Mouse (Mus musculus): ENCODE results near the gene Ndufs1.
"Not testable (repeated sequence)": the region's sequence is repeated elsewhere in the genome, so short reads cannot be mapped to it uniquely, and the experiment has no call there.

Ndufs1 gene

DNA sequence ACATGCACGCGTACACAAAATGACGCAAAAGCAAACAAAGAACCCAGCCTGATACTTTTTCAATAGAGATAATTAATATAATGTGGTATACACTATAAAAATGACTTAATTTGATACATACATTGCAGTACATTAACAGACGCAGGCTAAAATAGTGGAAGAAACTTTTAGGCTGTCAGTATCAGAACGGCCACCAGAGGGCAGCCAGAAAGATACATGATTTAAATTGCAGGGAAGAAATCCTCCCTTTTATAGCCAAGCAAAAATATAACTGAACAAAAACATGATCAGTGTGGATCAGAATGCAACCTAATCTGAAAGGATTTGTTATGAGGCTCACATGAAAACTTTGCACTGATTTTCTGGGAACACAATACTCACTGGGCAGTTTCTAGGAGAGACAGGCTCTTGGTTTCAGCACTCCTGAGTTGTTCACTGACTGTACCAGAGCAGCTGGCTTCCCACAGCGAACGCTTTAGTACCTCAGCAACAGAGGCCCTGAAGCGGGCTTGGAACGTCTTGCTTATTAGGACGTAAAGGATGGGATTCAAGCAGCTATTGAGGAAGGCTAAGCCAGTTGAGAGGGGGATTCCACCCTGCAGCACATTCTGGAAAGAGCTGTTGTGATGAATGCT lies 6.1 kb upstream of the Ndufs1 start:
- DNase-seq (ENCODE audit: low read depth, low spot score): peak; percentile 73

DNA sequence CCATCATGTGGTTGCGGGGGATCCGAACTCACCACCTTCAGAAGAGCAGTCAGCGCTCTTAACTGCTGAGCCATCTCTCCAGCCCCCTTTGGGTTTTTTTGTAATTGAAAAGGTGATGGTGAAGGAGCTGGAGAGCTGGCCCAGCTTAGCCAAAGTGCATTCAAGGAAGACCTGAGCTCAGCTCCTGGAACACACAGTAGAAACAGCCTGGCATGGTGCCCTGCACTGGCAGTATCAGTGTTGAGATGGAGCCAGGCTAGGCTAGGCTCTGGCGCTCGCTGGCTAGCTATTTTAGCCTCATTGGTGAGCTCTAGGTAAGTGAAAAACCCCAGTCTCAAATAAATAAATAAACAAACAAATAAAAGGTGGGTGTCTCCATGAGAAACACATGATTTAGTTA lies 5.6 kb upstream of the Ndufs1 start:
- no peak for DNase-seq (ENCODE audit: low read depth, low spot score)

DNA sequence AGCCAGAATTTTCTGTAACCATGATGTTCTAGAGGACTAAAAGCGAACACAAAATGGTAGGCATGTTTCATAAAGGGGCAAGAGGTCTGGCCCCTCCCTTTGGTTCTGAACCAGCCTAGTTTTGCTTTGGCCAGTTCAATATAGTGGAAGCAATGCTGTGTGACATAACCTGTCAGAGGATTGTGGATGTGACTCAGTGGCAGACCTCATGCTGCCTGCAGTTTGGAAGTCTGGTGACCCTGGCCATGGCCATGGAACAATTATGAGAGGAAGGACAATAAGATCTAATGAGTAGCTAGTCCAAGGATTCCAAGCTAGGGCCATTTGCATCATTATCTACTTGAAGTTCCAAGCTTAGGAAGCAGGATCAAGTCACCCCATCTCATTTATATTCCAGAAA lies 4.8 kb upstream of the Ndufs1 start:
- no peak for DNase-seq (ENCODE audit: low read depth, low spot score)

DNA sequence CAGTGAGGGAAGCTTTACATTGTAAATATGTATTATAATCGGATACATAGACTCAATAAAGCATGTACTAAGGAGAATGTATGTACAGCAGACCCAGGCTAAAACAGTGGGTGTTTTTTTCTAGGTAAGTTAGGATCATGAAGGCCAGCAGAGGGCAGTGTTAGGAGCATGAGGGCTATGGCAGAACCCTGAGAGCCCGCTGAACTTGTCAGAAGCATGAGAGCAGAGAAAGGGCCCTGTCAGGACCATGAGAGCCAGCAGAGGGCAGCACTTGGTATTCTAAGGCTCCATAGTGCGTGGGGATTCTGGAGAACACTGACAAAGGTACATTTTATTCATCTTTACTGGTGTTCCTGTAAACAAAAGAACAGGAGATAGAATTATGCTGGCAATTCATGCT lies 4.4 kb upstream of the Ndufs1 start:
- DNase-seq (ENCODE audit: low read depth, low spot score): peak; percentile 98

DNA sequence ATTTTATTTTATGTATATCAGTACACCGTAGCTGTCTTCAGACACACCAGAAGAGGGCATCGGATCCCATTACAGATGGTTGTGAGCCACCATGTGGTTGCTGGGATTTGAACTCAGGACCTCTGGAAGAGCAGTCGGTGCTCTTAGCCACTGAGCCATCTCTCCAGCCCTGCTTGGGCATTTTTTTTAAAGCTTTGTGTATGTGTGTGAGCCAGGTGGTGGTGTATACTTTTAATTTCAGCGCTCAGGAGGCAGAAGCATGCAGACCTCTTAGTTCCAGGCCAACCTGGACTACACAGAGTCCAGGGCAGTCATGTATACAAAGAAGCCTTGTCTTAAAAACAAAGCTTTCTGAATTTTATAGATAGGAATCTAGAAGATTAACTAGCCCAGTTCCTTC lies 3.9 kb upstream of the Ndufs1 start:
- not testable (repeated sequence) for DNase-seq (ENCODE audit: low read depth, low spot score)

DNA sequence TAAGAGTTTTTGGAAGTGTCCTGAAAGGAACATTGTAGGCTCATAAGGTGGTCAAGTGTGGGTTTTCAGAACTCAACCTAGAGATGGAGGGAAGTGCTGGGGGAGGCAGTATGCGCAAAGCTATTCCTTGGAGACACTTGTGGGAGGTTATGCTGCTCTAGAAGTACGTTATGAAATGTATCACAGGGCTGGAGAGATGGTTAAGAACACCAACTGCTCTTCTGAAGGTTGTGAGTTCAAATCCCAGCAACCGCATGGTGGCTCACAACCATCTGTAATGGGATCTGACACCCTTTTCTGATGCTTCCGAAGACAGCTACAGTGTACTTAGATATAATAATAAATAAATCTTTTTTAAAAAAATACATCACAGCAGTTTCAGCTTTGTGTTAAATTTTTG lies 3.5 kb upstream of the Ndufs1 start:
- DNase-seq (ENCODE audit: low read depth, low spot score): no peak

DNA sequence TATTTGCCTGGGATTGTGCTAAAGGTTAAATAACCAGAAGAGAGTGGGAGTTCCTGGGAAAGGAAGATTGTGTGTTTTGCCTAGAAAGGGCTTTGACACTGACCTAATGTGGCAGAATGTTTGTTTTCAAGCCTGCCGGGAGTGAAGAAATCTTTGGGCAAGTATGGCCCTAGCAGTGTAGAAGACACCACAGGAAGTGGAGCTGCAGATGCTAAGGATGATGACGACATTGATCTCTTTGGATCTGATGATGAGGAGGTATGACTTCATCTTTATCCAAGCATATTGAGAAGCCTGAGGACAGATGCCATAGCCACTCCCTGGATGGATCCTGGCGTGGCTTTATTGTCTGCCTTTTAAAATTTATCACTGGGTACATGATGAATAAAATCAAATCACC lies 1.7 kb upstream of the Ndufs1 start:
- no peak for DNase-seq (ENCODE audit: low read depth, low spot score)

DNA sequence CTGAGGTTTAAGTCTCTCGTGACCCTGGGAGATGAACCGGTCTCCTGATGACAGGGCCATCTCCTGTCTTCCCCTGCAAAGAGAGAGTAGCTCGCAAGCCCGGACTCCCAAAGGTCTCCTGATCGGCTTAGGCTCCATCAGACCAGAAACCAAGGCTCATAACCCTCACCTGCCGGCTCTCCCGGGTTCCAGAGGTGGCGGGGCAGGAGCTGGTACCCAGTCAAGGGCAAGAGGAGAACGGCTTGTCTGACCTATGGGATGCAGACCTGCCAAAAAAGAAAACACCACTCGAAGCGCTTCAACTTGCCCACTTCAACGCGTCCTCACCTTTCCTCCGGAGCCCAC lies 402 bp downstream of the Ndufs1 start:
- no peak for DNase-seq (ENCODE audit: low read depth, low spot score)

DNA sequence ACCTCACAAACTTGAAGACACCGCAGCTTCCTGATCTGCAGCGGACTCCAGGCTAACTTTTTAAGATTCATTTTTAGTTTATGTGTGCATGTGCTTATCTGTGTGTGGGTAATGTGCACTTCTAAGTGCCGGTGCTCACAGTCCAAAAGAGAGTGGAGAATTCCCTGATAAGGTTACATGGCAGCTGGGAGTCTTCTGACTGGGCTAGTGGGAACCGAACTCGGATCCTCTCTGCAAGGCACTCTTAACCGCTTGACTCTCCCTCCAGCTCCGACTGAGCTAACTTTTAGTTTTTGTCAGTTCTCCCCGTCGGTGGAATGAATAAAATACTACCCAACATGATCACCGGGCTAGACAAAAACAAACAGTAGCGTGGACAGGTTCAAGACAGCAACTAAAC lies 780 bp downstream of the Ndufs1 start:
- no peak for DNase-seq (ENCODE audit: low read depth, low spot score)

DNA sequence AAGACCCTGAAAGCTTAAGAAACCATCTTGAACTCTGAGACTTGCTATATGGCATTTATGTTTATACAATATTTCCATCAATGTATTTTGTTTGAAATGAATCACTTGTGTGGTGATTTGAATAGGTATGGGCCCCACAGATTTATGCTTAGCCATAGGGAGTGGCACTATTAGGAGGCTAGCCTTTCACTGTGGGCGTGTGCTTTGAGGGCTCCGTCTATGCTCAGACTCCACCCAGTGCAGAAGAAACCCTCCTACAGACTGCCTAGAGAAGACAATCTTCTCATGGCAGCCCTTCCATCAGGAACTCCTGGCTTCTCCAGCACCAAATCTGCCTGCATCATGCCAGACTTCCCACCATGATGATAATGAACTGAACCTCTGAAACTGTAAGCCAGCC lies 8.0 kb downstream of the Ndufs1 start:
- DNase-seq (ENCODE audit: low read depth, low spot score): no peak

DNA sequence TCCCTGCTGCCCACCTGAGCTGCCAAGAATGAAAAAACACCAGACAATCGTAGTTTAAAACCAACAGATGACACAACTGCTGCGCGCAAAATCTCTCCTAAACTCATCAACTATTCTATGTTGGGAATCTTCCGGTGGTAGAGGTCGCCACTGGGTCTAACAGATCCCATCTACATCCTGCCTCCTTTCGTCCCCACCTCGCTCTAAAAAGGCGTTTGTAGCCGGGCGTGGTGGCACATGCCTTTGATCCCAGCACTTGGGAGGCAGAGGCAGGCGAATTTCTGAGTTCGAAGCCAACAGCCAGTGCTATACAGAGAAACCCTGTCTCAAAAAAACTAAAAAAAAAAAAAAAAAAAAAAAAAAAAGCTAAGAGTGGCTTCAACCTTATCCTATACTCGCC lies 36.4 kb downstream of the Ndufs1 start:
- DNase-seq (ENCODE audit: low read depth, low spot score): peak; percentile 79

DNA sequence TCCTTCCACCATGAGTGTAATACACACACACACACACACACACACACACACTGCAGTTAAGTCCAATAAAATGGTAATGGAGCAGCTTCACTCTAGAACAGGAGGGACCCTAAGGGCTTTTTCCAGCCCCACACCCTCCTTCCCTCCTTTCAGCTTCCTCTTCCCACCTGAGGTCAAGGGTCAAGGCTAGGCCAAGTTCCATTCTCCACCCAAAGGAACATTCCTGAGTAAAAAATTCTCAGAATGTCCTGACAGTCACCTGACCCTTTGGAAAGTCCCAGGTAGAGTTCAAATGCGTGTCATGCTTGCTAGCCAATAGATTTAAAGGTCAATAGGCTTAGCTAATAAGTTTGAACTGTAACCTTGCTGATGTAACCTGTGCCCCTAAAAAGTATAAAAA lies 38.0 kb downstream of the Ndufs1 start:
- peak; percentile 98 for DNase-seq (ENCODE audit: low read depth, low spot score)

DNA sequence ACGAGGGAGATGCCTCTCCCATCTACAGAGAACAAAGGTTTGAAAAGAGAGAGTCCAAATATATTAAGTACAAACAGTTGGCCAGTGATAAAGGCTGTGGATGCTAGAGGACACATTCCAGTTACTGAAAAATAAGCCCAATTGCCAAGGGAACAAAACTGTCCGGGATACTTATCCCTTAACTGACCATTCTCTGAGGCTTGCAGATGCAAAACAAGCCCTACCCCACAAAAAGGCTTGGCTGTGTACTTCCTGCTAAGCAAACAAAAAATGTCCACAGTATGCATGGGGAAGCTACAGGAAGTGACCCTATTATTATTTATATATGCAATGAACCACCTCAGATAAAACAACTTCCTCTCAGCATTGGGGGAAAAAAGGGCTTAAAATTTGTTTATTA lies 38.7 kb downstream of the Ndufs1 start:
- DNase-seq (ENCODE audit: low read depth, low spot score): peak; percentile 71

DNA sequence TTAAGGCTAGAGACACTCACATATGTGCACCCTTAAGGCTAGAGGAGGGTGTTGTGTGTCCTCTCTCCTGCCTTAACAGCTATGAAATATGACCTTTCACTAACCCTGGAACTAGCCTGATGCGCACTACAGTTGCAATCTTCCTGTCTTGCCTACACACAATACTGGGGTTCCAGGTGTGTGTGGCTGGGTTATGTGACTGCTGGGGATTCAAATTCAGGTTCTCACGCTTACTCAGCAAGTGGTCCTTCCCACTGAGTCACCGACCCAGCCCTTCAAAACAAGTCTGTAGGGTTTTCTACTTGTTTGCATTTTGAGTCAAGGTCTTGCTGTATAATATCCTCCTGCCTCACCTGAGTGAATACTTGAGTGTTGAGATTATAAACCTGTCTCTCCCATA lies 42.1 kb downstream of the Ndufs1 start:
- no peak for DNase-seq (ENCODE audit: low read depth, low spot score)

DNA sequence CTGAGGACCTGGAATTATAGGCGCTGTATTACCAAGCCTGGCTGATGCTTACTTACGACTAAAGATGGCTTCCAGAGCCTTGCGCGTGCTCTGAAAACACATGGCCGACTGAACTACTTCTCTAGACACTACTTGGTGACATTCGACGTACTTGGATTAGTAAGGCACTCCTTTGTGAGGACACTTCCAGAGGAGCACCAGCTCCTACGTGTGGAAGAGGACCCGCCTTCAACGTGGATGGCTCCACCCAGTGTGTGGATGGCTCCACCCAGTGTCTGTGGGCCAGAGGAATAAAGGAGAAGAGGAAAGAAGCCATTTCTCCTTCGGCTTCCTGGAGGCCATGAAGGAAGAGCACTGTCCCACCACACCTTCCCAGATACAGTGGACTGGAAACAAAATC lies 44.9 kb downstream of the Ndufs1 start:
- DNase-seq (ENCODE audit: low read depth, low spot score): peak; percentile 70

DNA sequence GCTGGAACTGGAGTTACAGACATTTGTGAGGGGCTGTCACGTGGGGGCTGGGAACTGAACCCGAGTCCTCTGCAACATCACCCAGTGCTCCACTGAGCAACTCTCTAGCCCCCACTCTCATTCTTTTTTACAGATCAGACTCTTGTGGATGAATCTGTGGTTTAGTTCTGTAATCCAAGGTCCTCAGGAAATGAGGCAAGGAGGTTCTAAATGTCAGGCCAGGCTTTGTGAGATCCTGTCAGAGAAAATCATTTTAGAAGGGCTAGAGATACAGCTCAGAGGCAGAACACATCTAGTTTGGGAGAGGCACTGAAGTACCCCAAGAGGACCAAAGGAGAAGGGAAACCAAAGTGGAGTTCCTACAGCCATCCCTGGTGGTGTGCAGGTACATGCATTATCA lies 45.8 kb downstream of the Ndufs1 start:
- DNase-seq (ENCODE audit: low read depth, low spot score): no peak

DNA sequence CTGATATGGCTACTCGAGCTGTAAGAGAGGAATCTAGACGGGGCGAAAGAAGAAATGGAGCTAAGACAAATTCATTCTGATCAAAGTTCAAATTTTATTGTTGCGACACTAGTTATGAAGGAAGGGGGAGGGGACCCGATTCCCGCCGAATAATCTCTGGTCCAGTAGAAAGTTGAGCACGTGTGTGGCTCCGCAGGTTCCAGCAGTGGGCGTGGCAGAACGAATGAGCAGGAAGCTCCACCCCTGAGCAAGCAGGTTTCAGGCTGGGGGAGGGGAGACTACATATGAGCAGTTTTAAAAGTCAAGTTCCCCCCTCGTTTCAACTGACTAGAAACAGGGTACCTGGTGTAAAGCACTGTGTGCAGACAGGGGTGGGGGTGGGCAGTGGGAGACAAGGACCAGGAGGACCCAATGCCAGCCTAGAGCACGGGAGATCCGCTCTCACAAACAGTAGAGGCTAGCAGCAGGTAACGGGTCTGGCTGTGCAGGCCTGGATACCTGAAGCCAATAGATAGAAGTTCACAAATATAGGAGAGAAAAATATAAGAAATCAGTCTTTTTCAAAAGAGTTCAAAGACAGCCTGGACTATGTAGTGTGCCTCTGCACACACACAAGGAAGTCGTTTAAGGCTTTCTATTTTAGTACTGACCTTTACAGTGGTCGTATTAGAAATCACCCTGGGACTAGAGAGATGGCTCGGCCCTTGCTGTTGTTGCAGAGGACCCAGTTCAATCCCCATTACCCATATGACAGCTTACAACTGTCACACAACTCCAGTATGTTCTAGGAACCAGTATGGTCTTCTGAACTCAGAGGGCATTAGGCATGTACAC lies 46.6 kb downstream of the Ndufs1 start:
- no peak for DNase-seq (ENCODE audit: low read depth, low spot score)

DNA sequence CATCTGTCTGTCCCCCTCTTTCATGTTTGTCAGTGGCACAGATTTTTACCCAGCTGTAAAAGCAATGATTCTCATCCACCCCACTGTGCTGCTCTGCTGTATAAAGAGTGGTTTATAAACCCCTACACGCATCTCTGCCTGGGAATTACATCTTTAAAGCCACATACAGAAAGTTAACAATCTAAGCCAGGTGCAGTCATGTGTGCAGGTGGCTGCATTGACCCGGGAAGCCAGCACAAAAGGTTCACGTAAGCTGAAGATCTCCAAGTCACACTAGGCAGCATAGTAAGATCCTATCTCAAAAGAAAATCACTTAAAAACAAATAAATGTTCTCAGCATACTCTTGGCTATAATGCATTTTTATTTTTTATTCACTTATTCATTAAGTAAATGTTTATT lies 47.4 kb downstream of the Ndufs1 start:
- no peak for DNase-seq (ENCODE audit: low read depth, low spot score)

DNA sequence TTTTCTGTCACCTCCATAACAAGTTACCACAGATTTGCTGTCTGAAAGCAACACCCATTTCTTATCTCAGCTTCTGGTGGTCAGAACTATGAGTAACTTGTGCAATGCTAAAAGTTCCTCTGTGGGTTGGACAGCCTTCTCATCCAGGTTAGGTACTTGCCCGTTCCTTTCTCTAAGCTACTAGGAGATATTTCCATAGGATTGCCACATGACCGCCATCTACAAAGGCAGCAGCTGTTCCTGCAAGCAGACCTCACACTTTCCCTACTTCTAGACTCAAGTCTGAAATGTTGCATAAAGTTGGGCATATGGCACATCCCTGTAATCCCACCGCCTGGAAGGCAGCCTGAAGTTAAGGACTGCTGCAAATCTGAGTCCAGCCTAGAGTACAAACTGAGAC lies 50.4 kb downstream of the Ndufs1 start:
- no peak for DNase-seq (ENCODE audit: low read depth, low spot score)

DNA sequence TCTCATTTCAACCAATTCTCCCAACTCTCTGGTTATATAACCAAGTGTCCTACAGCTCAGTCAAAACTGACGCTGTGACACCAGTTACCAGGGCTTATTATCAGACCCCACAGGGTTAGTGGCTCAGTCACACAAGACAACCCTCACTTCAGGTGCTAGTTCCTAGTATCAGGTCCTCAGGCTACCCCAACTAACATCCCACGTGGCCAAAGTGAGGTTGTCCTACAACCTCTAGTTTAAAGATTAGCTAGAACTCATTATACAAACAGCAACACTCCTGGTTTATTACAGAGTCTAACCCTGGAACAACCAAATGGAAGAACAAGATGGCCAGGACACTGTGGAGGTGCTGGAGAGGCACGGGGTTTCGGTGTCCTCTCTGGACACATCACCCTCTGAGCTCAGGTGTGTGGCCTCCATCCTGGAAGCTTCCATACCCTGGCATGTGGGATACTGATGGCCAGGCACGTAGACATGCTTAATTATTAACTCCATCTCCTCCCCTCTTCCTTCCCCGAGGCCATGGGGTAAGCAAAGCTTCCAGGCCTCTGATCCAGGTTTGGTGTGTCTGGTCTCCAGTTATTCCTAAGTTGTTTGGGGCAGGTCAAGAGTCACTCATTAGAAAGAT lies 52.7 kb downstream of the Ndufs1 start:
- DNase-seq (ENCODE audit: low read depth, low spot score): no peak

DNA sequence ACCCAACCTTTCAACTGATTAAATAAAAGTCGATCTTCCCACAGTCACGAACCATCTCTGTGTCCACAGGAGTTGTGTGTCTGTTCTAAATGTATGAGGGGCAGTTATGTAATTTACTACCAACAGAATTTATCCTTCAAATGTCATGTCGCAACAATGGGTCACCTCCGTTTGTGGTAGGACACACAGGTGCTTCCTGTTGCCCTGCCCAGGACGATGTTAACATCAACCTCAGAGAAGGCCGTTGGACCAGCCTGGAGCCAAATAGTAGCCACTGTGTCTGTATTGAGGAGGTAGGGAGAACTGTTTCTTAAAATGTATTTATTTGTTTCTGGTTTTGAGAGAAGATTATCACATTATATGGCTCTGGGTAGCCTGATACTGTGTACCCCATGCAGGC lies 54.6 kb downstream of the Ndufs1 start:
- DNase-seq (ENCODE audit: low read depth, low spot score): no peak

DNA sequence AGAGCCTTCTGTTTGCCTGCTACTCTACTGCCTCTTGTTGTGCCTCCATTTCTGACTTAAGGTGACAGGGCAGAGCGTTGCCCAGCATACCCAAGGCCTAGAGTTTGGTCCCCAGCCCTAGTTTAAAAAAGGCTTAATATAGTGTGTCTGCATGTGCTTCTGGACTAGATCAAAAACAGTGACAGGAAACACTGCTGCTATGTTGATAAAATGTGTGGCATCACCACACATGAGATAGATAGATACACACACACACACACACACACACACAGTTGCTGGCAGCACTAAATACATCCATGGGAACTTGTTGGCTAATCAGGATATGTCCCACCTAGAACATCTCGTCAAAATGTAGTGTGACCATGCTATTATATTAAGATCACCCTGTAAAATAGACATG lies 56.3 kb downstream of the Ndufs1 start:
- DNase-seq (ENCODE audit: low read depth, low spot score): no peak

DNA sequence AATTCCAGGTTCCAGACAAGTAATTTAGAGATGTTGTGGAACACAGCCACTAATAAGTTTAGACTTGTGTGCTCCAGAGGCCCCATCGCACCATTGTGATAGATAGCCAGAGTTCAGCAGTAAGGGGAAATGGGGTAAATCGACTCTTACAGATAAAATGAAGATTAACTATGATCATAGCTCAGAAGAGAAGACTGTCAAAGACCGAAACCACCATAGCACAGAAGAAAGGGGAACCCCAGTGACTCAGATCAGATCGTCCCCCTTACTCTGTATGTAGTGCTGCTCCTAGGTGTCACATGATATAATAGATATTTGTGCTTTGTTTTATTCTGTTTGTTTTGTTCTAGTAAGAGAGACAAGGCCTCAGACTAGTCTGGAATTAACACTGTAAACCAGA lies 57.0 kb downstream of the Ndufs1 start:
- no peak for DNase-seq (ENCODE audit: low read depth, low spot score)
